Mouse (Mus musculus): ENCODE data around the gene Sost.
"Not testable (repeated sequence)": the region's sequence is repeated elsewhere in the genome, so short reads cannot be mapped to it uniquely, and the experiment has no call there.

The Sost gene

DNA sequence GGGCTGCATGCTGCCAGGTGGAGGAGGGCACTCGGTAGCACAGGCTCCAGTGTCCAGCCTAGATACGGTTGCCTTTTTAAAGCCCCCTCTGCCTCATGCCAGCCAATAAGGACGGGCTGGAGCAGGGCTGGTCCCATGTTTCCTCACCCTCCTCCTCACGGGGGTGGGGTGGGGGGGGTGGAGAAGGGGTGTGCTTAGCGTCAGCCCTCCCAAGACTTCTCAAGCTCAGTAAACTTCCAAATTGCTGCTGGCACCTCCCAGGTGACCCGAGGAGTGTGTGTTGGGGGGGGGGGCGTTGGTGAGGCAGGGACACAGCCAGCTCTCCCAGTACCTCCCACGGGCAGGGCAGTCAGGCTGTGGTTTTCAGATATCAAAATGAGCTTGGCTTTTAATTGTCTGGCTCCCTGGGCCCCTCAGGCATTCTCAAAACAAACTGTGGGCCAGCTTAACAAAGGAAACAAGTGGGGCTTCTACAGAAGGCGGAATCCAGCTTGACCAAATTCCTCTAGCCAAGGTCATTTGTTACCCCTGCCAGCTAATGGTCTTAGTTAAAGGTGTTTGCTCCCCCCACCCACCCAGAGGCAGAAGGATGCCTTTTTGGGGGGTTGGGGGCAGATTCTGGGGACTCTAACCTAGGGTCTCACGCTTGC lies at the start of gene Sost:
Sost (minus strand) TSS at position 51 of the 650 bp plus-strand sequence.
- no peak for DNase-seq

GRCm38 (mm10) chr11:102016136-102016535 lies 49.3 kb upstream of the Sost start:
- no peak for DNase-seq

DNA sequence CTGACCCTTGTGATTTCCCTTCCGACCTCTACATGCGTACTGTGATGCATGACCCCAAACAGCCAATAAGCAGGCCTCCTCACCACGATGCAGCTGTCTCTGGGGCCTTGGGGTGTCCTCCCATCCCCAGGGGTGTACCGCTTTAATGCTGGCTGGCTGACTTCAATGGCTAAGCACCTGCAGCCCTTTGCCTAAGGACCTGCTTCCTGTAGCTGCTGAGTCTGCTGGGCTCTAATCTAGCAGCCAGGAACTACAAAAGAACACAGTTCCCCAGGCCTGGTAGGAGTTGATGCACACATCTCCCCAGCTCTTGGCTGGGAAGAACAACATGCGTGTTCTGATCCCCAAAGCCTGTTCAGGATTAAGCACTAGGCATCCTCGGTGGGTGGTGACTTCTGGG lies 48.7 kb upstream of the Sost start:
- DNase-seq, result no peak

GRCm38 (mm10) chr11:102013201-102013600 lies 46.4 kb upstream of the Sost start:
- no peak for DNase-seq

DNA sequence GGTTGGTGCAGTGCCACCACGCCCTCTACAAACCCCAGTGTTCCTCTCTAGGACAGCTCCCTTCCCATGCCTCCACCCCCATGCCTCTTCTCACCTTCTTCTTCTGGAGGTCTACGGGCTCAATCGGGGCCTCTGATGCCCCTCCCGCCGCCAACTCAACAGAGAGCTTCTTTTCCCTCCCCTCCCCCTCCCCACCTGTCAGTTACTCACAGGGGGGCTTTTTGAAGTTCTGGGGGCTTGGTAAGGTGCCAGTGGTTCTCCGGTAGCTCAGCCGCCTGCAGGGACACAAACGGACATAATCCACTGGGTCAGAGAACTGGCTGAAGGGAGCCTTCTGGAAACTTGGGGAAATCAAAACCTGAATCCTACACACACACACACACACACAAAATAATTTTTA lies 44.7 kb upstream of the Sost start:
- DNase-seq, result no peak

GRCm38 (mm10) chr11:102010140-102010539 lies 43.3 kb upstream of the Sost start:
- no peak for DNase-seq

DNA sequence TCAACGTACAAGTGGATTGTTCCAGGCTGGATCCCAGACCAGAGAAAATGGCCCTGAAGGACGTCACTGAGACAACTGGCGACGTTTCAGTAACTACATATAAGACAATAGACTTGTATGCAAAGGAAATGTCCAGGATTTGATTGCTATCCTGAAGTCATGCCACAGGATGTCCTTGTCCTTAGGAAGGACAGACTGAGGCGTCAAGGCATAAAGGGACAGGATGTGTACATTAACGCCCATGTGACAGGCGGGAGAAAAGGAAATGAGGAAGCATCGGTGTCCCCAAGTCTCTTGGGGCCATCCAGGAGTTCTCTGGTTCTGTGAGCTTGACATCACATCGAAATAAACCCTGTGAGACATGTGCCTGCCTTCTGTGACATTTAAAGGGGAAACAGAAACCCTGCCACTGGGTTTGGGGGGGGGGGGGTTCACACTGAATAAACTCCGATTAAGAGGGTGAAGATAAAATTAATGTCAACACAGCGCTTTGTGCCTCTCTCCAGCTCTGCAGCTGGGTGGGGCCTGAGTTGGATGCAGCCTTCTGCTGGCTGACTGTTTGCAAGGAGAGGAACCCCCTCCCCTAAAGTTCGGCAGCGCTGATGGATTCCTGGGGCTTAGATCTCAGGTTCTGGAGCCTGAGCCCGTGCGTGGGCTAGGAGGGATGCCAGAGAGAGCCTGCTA lies 42.3 kb upstream of the Sost start:
- DNase-seq, result peak; percentile 45 to 63

DNA sequence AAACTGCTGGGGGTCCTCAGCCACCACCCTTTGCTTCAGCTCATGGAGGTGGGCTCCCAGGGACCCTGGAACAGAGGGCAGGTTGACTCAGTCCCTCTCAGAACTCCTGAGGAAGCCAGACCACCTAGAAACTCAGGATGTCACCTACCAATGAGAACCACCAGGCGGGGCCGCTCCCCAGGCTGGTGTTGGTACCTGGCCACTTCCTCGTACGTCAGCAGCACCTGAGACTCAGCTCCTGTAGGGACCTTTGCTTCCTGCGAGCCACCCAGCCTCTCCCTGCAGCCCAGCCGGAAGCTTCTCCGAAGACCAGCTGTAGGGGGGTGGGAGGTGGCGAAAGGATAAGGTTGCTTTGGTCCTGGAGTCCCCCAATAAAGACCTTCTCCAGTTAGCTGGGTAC lies 41.6 kb upstream of the Sost start:
- DNase-seq, result no peak

DNA sequence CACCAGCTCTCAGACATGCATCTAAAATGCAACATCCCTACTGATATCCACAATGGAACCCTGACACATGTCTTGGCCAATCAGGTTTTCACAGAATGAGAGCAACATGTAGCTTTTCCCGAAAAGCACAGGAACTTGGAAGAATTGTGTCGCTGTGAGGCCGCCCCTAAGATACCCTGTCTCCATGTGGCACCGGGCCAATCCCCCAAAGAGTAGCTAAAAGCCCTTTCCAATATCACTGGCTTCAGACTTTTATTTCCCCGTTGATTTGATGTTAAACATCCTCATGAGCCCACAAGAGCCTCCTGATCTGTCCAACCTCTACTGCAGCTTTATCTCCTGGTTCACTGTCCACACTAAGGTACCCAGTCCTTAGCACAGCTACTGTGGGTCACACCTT lies 39.9 kb upstream of the Sost start:
- no peak for DNase-seq

GRCm38 (mm10) chr11:102006271-102006670 lies 39.5 kb upstream of the Sost start:
- no peak for DNase-seq

- no peak for DNase-seq
These were observed 37.4 kb upstream of the Sost start for GRCm38 (mm10) chr11:102004251-102004650.

GRCm38 (mm10) chr11:101999466-101999865 lies 32.7 kb upstream of the Sost start:
- DNase-seq, result no peak

GRCm38 (mm10) chr11:101998258-101998657 lies 31.4 kb upstream of the Sost start:
- peak; percentile 35 to 36 for DNase-seq

DNA sequence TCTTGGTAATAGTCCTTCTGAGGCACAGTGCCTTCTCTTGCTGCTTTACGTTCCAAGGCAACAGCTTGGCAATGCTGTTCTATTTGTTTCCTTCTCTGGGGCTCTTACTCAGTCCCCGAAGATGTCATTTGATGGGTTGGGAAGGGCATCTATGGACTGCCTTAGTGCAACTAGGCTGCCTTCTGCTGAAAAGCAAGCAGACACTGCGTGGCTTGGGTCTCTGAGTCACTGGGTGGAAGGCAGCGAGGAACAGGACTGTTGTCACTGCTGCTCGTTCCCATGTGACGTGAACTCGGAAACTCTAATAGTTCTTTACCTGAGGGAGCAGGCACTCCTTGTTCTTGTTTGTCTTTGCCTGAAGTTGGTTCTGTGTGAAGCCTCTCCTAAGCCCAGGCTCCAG lies 29.1 kb upstream of the Sost start:
- DNase-seq, result no peak

- no peak for DNase-seq
These were observed 27.3 kb upstream of the Sost start for GRCm38 (mm10) chr11:101994100-101994499.

GRCm38 (mm10) chr11:101992411-101992810 lies 25.6 kb upstream of the Sost start:
- DNase-seq, result no peak

DNA sequence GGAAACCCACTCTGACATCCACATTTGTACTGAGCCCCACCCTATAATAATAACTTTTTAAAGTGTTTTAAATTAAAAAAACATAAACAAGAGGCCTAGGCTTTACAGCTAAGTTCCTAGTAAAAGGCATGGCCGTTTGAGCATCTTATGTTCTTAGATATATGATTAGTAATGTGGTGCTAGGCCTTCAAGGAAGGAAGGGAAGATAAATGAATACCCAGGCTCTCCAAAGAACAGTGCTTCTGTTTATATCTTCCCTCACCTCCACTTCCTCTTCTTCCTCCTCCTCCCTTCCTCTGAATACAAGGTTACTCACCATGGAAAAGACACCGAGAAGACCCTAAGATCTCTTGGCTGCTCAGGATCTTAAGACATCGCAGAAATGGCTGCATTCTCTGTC lies 25.0 kb upstream of the Sost start:
- DNase-seq, result no peak

DNA sequence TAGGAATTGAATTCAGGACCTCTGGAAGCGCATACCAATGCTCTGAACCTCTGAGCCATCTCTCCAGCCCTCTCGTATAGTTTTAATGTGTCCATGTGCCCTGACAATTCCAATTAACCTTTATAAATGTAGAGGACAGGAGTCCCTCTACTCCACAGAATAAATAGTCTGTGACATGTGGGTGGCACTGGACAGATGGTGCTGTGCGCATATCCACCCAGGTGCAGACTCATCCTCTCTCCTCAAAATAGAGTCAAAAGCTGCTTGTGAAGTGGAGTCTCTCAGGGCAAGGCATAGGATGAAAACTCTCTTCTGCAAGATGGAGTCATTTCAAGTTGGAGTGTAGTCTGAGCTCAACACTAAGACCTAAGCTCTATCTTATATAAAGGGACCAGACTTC lies 23.4 kb upstream of the Sost start:
- no peak for DNase-seq

- no peak for DNase-seq
These were observed 20.1 kb upstream of the Sost start, which contains the start of gene Dusp3 for GRCm38 (mm10) chr11:101986913-101987312. TSS of gene Dusp3 (minus strand) at chr11:101987013.

DNA sequence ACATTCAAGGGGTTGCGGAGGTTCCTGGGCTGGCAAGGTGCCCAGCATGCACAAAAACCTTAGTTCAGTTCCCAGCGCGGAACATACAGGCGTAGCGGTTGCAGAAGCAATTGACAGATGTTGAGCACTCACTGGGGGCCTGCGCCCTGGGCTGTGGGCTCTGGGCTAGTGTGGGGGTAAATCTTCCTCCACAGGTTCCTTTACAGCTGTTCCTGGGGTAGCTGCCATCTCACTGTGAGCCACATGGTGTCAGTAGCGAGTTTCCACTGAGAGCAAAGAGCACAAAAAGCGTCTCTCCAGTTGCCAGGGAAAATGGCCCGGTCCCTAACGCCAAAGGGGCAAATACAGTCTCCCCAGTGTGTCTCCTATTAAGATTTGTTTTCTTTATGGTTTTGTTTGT lies 19.2 kb upstream of the Sost start:
- DNase-seq, result peak; percentile 86 to 90

- not testable (repeated sequence) for DNase-seq
These were observed 18.6 kb upstream of the Sost start for GRCm38 (mm10) chr11:101985450-101985849.

DNA sequence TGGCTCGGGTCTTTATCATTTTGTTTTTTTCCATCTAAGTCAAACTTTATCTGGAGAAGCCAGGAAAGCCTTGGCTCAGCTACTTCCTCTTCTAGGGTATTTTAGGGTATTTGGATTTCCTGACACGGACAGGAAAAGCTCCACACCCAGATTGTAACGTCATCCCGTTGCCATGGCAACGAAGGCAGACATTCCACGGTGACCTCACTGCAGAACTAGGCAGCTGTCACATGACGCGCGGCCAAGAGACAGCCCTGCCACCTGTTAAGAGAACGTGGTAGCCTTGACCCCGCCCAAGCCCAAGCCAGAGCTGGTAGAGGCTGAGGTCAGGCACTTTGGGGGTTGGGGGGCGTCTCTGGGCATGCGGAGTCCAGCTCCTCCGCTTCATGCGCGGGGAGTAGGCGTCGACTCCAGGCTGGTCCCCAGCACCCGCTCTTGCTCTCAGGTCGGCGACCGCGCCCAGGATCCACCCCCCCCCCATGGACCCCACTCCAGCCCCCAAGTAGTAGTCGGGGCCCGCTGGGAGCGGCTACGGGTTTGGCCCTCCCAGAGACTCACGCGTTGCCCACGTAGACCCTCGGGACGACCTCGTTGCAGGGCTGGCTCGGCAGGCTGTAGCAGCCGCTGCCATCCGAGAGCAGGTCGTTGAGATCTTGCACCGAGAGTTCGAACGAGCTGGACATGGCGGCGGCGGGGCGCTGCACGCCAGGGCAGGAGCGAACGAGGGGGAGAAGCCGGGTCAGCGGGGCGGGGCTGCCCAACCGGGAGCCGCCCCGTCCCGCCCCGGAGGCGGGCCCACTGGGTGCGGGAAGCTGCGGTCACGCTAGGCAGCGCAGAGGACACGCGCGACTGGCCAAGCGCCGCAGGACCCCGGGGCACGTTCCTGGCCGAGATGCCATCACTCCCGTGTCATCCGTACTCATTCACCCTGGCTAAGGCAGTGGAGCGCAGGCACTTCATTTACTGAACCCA lies 17.5 kb upstream of the Sost start, which contains the start of gene Cfap97d1:
Cfap97d1 (plus strand) TSS at position 226 of the 972 bp plus-strand sequence.
- peak; percentile 96 to 97 for DNase-seq

- no peak for DNase-seq
These were observed 16.7 kb upstream of the Sost start for GRCm38 (mm10) chr11:101983431-101983921.
